Mouse (Mus musculus): Measurements from ENCODE around the gene Hist1h2af. TPM values are rescaled to one million over a fixed set of nuclear protein-coding genes. Genes with fewer than 3 reads are reported as not detected.
A peak's percentile ranks its signal among the peaks of the same experiment; 100 is the strongest.

Hist1h2af gene
- polyA plus RNA-seq, 1 experiment from 2014 or later = 7.3 TPM

- H3K36me3 ChIP-seq = no peaks in the 10 kb centered on the region
- H3K4me1 ChIP-seq = peaks cover 41% of the 10 kb centered on the region
- no peak overlapping the region for H3K9ac ChIP-seq
- no peak for ATAC-seq (replicated peaks; ENCODE audit: low FRiP score)
- H3K27me3 ChIP-seq = no peaks in the 10 kb centered on the region
- H3K4me3 ChIP-seq (replicated peaks) = peak overlapping the region; percentile 19
- no peak overlapping the region for H3K27ac ChIP-seq
- peak overlapping the region; percentile 53 for H3K4me2 ChIP-seq
- WGBS = 31% methylated on average over 5 of the region's 5 CpGs
- no peaks in the 10 kb centered on the region for H3K9me3 ChIP-seq (replicated peaks)
Measured at GRCm38 (mm10) chr13:23501511-23501910, 32.2 kb upstream of the Hist1h2af start.

- Histone ChIP-seq H3K36me3 (no peaks in the 10 kb centered on the region), H3K9me3 (replicated peaks) (no peaks in the 10 kb centered on the region), H3K9ac (no peak overlapping the region), H3K27ac (no peak overlapping the region), H3K4me1 (peaks cover 44% of the 10 kb centered on the region), H3K27me3 (no peaks in the 10 kb centered on the region), H3K4me3 (replicated peaks) (peak overlapping the region; percentile 19), H3K4me2 (peak overlapping the region; percentile 53)
- no peak for ATAC-seq (replicated peaks; ENCODE audit: low FRiP score)
- WGBS = 44% methylated on average over 9 of the region's 9 CpGs
Measured at GRCm38 (mm10) chr13:23502031-23502567, 31.6 kb upstream of the Hist1h2af start.

DNA sequence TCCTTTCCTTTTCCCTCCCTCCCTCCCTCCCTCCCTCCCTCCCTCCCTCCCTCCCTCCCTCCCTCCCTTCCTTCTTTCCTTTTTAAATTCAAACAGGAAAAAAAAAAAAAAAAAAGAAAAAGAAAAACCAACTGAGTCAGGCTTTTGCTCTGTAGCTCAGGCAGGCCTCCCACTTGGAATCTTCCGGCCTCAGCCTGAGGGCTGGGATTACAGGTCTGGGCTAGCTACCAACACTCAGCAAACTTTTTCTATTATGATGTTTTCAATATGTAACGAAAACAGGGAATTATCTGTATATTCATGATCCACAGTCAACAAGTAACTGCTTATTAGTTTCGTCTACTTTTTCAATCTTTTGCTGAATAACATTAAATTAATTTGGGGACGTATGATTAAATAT lies 30.8 kb upstream of the Hist1h2af start:
- H3K27ac ChIP-seq = no peak overlapping the region
- no peaks in the 10 kb centered on the region for H3K27me3 ChIP-seq
- H3K4me1 ChIP-seq = peaks cover 45% of the 10 kb centered on the region
- H3K9me3 ChIP-seq (replicated peaks) = no peaks in the 10 kb centered on the region
- no peak overlapping the region for H3K4me3 ChIP-seq (replicated peaks)
- ATAC-seq (replicated peaks; ENCODE audit: low FRiP score) = no peak
- 59% methylated on average over 4 of the region's 4 CpGs for WGBS
- no peaks in the 10 kb centered on the region for H3K36me3 ChIP-seq
- H3K4me2 ChIP-seq = no peak overlapping the region
- H3K9ac ChIP-seq = no peak overlapping the region

GRCm38 (mm10) chr13:23503797-23504196 lies 29.9 kb upstream of the Hist1h2af start:
- H3K27ac ChIP-seq = no peak overlapping the region
- H3K4me1 ChIP-seq = peaks cover 36% of the 10 kb centered on the region
- no peak for ATAC-seq (replicated peaks; ENCODE audit: low FRiP score)
- no peaks in the 10 kb centered on the region for H3K36me3 ChIP-seq
- 1% methylated on average over 9 of the region's 9 CpGs for WGBS
- H3K4me3 ChIP-seq (replicated peaks) = peak overlapping the region; percentile 10
- no peaks in the 10 kb centered on the region for H3K27me3 ChIP-seq
- no peak overlapping the region for H3K9ac ChIP-seq
- peak overlapping the region; percentile 35 for H3K4me2 ChIP-seq
- no peaks in the 10 kb centered on the region for H3K9me3 ChIP-seq (replicated peaks)

DNA sequence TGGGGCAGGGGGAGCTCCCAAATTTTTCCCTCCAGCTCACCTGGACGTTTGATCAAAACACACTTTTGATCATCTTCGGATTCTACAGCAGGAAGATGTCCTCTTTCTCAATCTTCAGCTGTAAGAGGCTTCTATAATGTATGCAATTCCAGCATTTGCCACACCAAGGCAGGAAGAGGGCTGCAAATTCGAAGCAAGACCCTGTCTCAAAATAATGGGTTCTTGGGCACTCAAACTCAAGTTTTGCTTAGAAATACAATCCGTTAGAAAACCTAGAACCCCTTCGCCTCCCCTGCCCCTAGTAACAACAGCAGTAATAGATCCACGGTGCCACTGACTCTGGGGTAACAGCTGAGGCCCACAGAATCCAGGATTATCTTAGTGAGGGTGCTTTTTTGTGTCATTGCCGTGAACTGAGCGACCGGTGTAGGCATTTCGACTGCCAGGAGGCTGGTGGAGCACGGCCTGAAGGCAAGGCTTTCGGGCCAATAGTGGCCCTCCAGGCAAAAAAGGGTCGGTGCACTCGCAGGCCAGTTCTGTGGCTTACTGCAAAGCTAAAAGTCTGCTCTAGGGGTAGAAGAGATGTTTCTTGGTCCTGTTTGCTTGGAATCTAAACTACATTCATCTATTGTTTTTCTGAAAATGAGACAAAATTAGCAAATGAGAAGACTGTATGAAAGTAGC lies 27.9 kb upstream of the Hist1h2af start:
- Histone ChIP-seq H3K36me3 (no peaks in the 10 kb centered on the region), H3K4me2 (peak overlapping the region; percentile 63), H3K4me1 (peaks cover 37% of the 10 kb centered on the region), H3K27ac (0 out of 2 replicates have a peak overlapping the region, but pooled peaks have one; percentile 18), H3K9me3 (replicated peaks) (no peaks in the 10 kb centered on the region), H3K9ac (0 out of 2 replicates have a peak overlapping the region, but pooled peaks have one; percentile 21), H3K27me3 (no peaks in the 10 kb centered on the region), H3K4me3 (replicated peaks) (peak overlapping the region; percentile 37)
- WGBS = 10% methylated on average over 14 of the region's 14 CpGs
- no peak for ATAC-seq (replicated peaks; ENCODE audit: low FRiP score)

GRCm38 (mm10) chr13:23506351-23506750 lies 27.4 kb upstream of the Hist1h2af start:
- H3K27me3 ChIP-seq = no peaks in the 10 kb centered on the region
- H3K36me3 ChIP-seq = no peaks in the 10 kb centered on the region
- no peak overlapping the region for H3K9ac ChIP-seq
- no peak for ATAC-seq (replicated peaks; ENCODE audit: low FRiP score)
- WGBS = 8% methylated on average over 13 of the region's 13 CpGs
- no peak overlapping the region for H3K27ac ChIP-seq
- H3K4me3 ChIP-seq (replicated peaks) = peak overlapping the region; percentile 37
- peaks cover 37% of the 10 kb centered on the region for H3K4me1 ChIP-seq
- H3K4me2 ChIP-seq = peak overlapping the region; percentile 63
- no peaks in the 10 kb centered on the region for H3K9me3 ChIP-seq (replicated peaks)

GRCm38 (mm10) chr13:23506819-23507515 lies 26.7 kb upstream of the Hist1h2af start:
- H3K27me3 ChIP-seq = no peaks in the 10 kb centered on the region
- no peak overlapping the region for H3K27ac ChIP-seq
- 28% methylated on average over 14 of the region's 14 CpGs for WGBS
- ATAC-seq (replicated peaks; ENCODE audit: low FRiP score) = no peak
- H3K4me3 ChIP-seq (replicated peaks) = peak overlapping the region; percentile 37
- H3K36me3 ChIP-seq = no peaks in the 10 kb centered on the region
- peaks cover 32% of the 10 kb centered on the region for H3K4me1 ChIP-seq
- H3K4me2 ChIP-seq = peak overlapping the region; percentile 63
- H3K9ac ChIP-seq = no peak overlapping the region
- no peaks in the 10 kb centered on the region for H3K9me3 ChIP-seq (replicated peaks)

GRCm38 (mm10) chr13:23510127-23510526 lies 23.6 kb upstream of the Hist1h2af start:
- H3K4me3 ChIP-seq (replicated peaks) = no peak overlapping the region
- no peaks in the 10 kb centered on the region for H3K36me3 ChIP-seq
- no peak for ATAC-seq (replicated peaks; ENCODE audit: low FRiP score)
- H3K9ac ChIP-seq = no peak overlapping the region
- H3K4me2 ChIP-seq = no peak overlapping the region
- H3K27me3 ChIP-seq = no peaks in the 10 kb centered on the region
- no peaks in the 10 kb centered on the region for H3K9me3 ChIP-seq (replicated peaks)
- H3K27ac ChIP-seq = no peak overlapping the region
- 39% methylated on average over 1 of the region's 1 CpGs for WGBS
- peaks cover 24% of the 10 kb centered on the region for H3K4me1 ChIP-seq

GRCm38 (mm10) chr13:23513517-23513916 lies 20.2 kb upstream of the Hist1h2af start:
- WGBS = 85% methylated on average over 1 of the region's 1 CpGs
- no peak for ATAC-seq (replicated peaks; ENCODE audit: low FRiP score)
- Histone ChIP-seq H3K4me2 (no peak overlapping the region), H3K27me3 (no peaks in the 10 kb centered on the region), H3K36me3 (no peaks in the 10 kb centered on the region), H3K9ac (no peak overlapping the region), H3K4me1 (peaks cover 12% of the 10 kb centered on the region), H3K4me3 (replicated peaks) (no peak overlapping the region), H3K9me3 (replicated peaks) (no peaks in the 10 kb centered on the region), H3K27ac (no peak overlapping the region)

GRCm38 (mm10) chr13:23515281-23515680 lies 18.4 kb upstream of the Hist1h2af start:
- no peak overlapping the region for H3K4me2 ChIP-seq
- H3K9me3 ChIP-seq (replicated peaks) = no peaks in the 10 kb centered on the region
- no peak overlapping the region for H3K4me3 ChIP-seq (replicated peaks)
- no peaks in the 10 kb centered on the region for H3K36me3 ChIP-seq
- no peak overlapping the region for H3K9ac ChIP-seq
- no peak overlapping the region for H3K27ac ChIP-seq
- no peak for ATAC-seq (replicated peaks; ENCODE audit: low FRiP score)
- H3K4me1 ChIP-seq = peaks cover 12% of the 10 kb centered on the region
- WGBS = 79% methylated on average over 5 of the region's 5 CpGs
- no peaks in the 10 kb centered on the region for H3K27me3 ChIP-seq

- H3K27ac ChIP-seq = no peak overlapping the region; the same call in 1 of the 2 replicates
- H3K9me3 ChIP-seq (replicated peaks) = no peaks in the 10 kb centered on the region
- H3K4me1 ChIP-seq = peaks cover 8% of the 10 kb centered on the region
- peak overlapping the region; percentile 54 for H3K4me3 ChIP-seq (replicated peaks)
- H3K4me2 ChIP-seq = peak overlapping the region; percentile 77
- no peaks in the 10 kb centered on the region for H3K36me3 ChIP-seq
- 54% methylated on average over 15 of the region's 15 CpGs for WGBS
- H3K27me3 ChIP-seq = no peaks in the 10 kb centered on the region
- peak overlapping the region; percentile 26; the same call in 1 of the 2 replicates for H3K9ac ChIP-seq
- no peak for ATAC-seq (replicated peaks; ENCODE audit: low FRiP score)
Measured at GRCm38 (mm10) chr13:23515826-23516620, 17.7 kb upstream of the Hist1h2af start.

All from kidney, embryonic 15.5 days (tissue).